Mouse (Mus musculus): ENCODE results near the gene Carhsp1. TPM values are rescaled to one million over a fixed set of nuclear protein-coding genes. Genes with fewer than 3 reads are reported as not detected.

Gene Carhsp1
- polyA plus RNA-seq, 1 experiment: 8.5 TPM

- Histone ChIP-seq H3K9me3 (no peaks in the 10 kb centered on the region), H3K4me1 (peaks cover 39% of the 10 kb centered on the region), H3K36me3 (replicated peaks; ENCODE audit: low read length) (no peaks in the 10 kb centered on the region), H3K27me3 (replicated peaks) (peaks cover 10% of the 10 kb centered on the region), H3K4me3 (replicated peaks) (no peak overlapping the region)
- TF ChIP-seq FLI1 (IDR thresholded peaks at IDR 0.05; ENCODE audit: low read length) (no peak), GATA1 (IDR thresholded peaks at IDR 0.05; ENCODE audit: borderline replicate concordance, low read length) (no peak)
Observed at GRCm38 (mm10) chr16:8676800-8677199, 4.8 kb upstream of the Carhsp1 start.

DNA sequence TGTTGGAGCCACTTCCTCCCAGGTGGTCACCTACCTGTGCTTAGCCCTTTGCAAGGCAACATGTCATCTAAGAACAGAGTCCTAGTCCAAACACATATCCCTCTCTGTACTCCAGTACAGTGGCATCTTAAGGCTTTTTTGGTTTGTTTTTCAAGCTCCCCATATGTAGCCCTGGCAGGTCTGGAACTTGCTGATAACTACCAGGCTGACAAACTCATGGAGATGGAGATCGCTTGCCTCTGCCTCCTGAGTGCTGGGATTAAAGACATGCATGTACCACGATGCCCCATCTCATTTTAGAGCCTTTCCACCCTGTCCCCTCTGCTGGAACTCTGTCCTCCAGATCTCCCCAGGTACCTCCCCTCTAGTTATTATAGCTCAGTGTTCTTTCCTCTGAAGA, 4.3 kb upstream of the Carhsp1 start:
- Histone ChIP-seq H3K9me3 (no peaks in the 10 kb centered on the region), H3K4me1 (peaks cover 44% of the 10 kb centered on the region), H3K27me3 (replicated peaks) (peaks cover 14% of the 10 kb centered on the region), H3K36me3 (replicated peaks; ENCODE audit: low read length) (no peaks in the 10 kb centered on the region), H3K4me3 (replicated peaks) (no peak overlapping the region)
- no peak for TF ChIP-seq FLI1 (IDR thresholded peaks at IDR 0.05; ENCODE audit: low read length)
- TF ChIP-seq GATA1 (IDR thresholded peaks at IDR 0.05; ENCODE audit: borderline replicate concordance, low read length): no peak

GRCm38 (mm10) chr16:8675559-8675958, 3.6 kb upstream of the Carhsp1 start:
- TF ChIP-seq FLI1 (IDR thresholded peaks at IDR 0.05; ENCODE audit: low read length): no peak
- TF ChIP-seq GATA1 (IDR thresholded peaks at IDR 0.05; ENCODE audit: borderline replicate concordance, low read length): no peak
- Histone ChIP-seq H3K4me1 (peaks cover 51% of the 10 kb centered on the region), H3K4me3 (replicated peaks) (no peak overlapping the region)

DNA sequence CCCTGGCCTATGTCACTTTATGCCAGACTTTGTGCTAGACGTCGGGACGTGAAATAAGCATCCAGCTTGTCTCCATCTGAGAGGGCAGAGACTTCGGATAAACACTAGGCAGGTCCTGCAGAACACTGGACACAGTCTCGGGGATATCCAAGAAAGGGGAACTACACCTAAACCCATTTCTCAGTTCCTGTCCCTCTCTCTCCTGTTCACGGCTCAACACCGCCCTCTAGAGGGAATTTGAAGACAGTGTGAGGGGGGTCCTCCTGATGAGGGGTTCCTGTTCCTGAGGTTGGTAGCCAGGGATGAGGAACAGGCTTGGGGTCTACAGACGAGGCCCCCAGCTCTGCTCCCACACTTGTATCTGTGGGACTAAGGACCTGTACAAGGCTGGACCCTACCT, 2.2 kb upstream of the Carhsp1 start:
- Histone ChIP-seq H3K9me3 (no peaks in the 10 kb centered on the region), H3K4me1 (peaks cover 65% of the 10 kb centered on the region), H3K4me3 (replicated peaks) (peak overlapping the region; percentile 89), H3K36me3 (replicated peaks; ENCODE audit: low read length) (no peaks in the 10 kb centered on the region), H3K27me3 (replicated peaks) (peaks cover 30% of the 10 kb centered on the region)
- TF ChIP-seq FLI1 (IDR thresholded peaks at IDR 0.05; ENCODE audit: low read length) (no peak), GATA1 (IDR thresholded peaks at IDR 0.05; ENCODE audit: borderline replicate concordance, low read length) (no peak)

More at GRCm38 (mm10) chr16:8675559-8675958, 3.6 kb upstream of the Carhsp1 start:
- Histone ChIP-seq H3K9me3 (no peaks in the 10 kb centered on the region), H3K36me3 (replicated peaks; ENCODE audit: low read length) (no peaks in the 10 kb centered on the region), H3K27me3 (replicated peaks) (peaks cover 19% of the 10 kb centered on the region)

- H3K36me3 ChIP-seq (replicated peaks; ENCODE audit: low read length): peaks cover 4% of the 10 kb centered on the region
- H3K27me3 ChIP-seq (replicated peaks): peaks cover 30% of the 10 kb centered on the region
- H3K9me3 ChIP-seq: no peaks in the 10 kb centered on the region
- no peak for TF ChIP-seq GATA1 (IDR thresholded peaks at IDR 0.05; ENCODE audit: borderline replicate concordance, low read length)
- no peak for TF ChIP-seq FLI1 (IDR thresholded peaks at IDR 0.05; ENCODE audit: low read length)
- peak overlapping the region; percentile 89 for H3K4me3 ChIP-seq (replicated peaks)
- H3K4me1 ChIP-seq: peaks cover 73% of the 10 kb centered on the region
Observed at GRCm38 (mm10) chr16:8673343-8673742, 1.4 kb upstream of the Carhsp1 start.

- TF ChIP-seq GATA1 (IDR thresholded peaks at IDR 0.05; ENCODE audit: borderline replicate concordance, low read length) (no peak), FLI1 (IDR thresholded peaks at IDR 0.05; ENCODE audit: low read length) (no peak)
- H3K4me1 ChIP-seq: peaks cover 79% of the 10 kb centered on the region
- no peak overlapping the region for H3K4me3 ChIP-seq (replicated peaks)
- peaks cover 29% of the 10 kb centered on the region for H3K27me3 ChIP-seq (replicated peaks)
- peaks cover 7% of the 10 kb centered on the region for H3K36me3 ChIP-seq (replicated peaks; ENCODE audit: low read length)
- no peaks in the 10 kb centered on the region for H3K9me3 ChIP-seq
Observed at GRCm38 (mm10) chr16:8672811-8673210, 856 bp upstream of the Carhsp1 start.

- Histone ChIP-seq H3K27me3 (replicated peaks) (peaks cover 29% of the 10 kb centered on the region), H3K4me3 (replicated peaks) (peak overlapping the region; percentile 91), H3K36me3 (replicated peaks; ENCODE audit: low read length) (peaks cover 7% of the 10 kb centered on the region), H3K9me3 (no peaks in the 10 kb centered on the region), H3K4me1 (peaks cover 84% of the 10 kb centered on the region)
- no peak for TF ChIP-seq FLI1 (IDR thresholded peaks at IDR 0.05; ENCODE audit: low read length)
- no peak for TF ChIP-seq GATA1 (IDR thresholded peaks at IDR 0.05; ENCODE audit: borderline replicate concordance, low read length)
Observed at GRCm38 (mm10) chr16:8672350-8672687, 364 bp upstream of the Carhsp1 start.

DNA sequence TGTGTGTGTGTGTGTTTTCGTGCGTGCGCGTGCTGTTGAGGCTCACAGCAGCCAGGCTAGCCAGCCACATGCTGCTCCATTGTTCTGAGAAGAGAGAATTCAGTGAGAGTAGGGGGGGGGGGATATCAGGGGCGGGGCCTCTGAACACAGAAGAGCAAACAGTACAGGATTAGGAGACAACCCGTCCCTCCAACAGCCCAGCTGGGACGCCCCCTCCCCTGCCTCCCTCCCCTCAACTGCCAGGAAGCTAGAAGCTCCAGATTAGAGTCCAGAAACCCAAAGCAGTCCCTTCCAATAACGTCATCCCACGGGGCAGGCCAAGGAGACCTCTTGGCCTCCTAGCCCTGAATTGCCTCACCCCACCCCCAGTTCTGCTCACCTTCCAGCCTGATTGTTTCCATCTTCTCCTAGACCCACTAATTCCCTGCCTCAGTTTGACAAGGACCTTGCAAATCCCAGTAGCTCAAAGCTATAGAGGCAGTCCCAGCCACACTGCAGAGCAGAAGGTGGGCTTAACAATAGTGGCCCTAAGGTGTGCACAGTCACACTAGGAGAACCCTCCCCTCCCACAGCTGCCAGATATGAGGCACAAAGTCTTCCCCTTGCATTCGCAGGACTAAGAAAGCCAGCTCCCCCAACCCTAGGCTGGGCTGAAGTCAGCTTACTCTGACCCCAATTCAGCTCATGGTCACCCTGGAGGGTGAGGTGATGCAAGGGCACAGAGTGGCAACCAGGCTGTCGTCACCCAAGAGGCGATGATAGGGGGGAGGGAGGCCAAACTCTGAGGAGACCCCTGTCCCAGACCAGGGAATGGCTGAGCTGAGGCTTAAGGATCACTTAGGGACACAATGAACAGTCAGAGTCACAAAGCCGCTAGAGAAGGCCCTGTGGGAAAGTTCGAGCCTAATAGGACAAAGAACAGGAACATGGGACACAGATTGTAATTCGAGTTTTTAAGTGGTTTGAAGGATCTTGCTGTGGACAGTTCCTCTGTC, 1.6 kb downstream of the Carhsp1 start:
- H3K9me3 ChIP-seq: no peaks in the 10 kb centered on the region
- peaks cover 24% of the 10 kb centered on the region for H3K27me3 ChIP-seq (replicated peaks)
- peaks cover 91% of the 10 kb centered on the region for H3K4me1 ChIP-seq
- peaks cover 15% of the 10 kb centered on the region for H3K36me3 ChIP-seq (replicated peaks; ENCODE audit: low read length)
- H3K4me3 ChIP-seq (replicated peaks): peak overlapping the region; percentile 91
- TF ChIP-seq GATA1 (IDR thresholded peaks at IDR 0.05; ENCODE audit: borderline replicate concordance, low read length) (no peak), FLI1 (IDR thresholded peaks at IDR 0.05; ENCODE audit: low read length) (no peak)

DNA sequence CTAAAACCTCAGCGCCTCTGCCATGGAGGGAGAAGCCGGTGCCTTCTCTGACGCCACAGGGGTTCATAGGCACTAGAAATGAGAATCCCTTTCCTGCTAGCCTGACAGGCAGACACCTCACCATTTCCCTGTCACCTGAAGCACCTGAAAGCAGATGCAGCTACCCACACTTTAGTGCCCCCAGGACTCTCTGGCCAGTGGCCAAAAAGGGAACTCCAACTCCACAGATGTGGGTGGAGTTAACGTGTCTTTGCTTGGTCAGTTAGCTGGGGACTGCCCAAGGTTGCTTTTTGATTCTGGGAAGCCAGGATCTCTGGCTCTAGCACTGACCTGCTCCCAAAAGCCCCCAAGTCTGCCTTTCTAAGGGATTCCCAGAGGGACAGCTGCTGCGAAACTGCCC, 2.5 kb downstream of the Carhsp1 start:
- peaks cover 92% of the 10 kb centered on the region for H3K4me1 ChIP-seq
- H3K9me3 ChIP-seq: no peaks in the 10 kb centered on the region
- TF ChIP-seq GATA1 (IDR thresholded peaks at IDR 0.05; ENCODE audit: borderline replicate concordance, low read length) (no peak), FLI1 (IDR thresholded peaks at IDR 0.05; ENCODE audit: low read length) (no peak)
- no peak overlapping the region for H3K4me3 ChIP-seq (replicated peaks)
- H3K27me3 ChIP-seq (replicated peaks): peaks cover 24% of the 10 kb centered on the region
- peaks cover 20% of the 10 kb centered on the region for H3K36me3 ChIP-seq (replicated peaks; ENCODE audit: low read length)

DNA sequence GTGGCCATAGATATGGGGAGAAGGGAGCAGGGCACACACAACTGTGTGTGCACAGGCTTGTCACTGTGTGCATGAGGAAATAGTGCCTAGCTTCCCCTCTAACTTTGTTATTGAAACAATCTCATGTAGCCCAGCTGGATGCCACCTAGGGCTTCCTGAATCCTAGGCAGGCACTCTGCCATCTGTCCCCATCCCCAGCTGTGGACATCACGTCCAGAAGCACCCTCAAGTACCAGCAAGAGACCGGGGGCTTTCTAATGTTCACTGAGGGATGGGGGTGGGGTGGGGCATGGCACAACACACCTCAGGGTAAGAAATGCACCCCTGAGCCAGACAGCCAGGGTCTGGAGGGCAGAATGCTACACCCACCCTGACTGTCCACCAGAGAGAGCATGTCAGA, 3.6 kb downstream of the Carhsp1 start:
- Histone ChIP-seq H3K4me1 (peaks cover 86% of the 10 kb centered on the region), H3K27me3 (replicated peaks) (peaks cover 22% of the 10 kb centered on the region), H3K9me3 (no peaks in the 10 kb centered on the region), H3K4me3 (replicated peaks) (no peak overlapping the region), H3K36me3 (replicated peaks; ENCODE audit: low read length) (peaks cover 27% of the 10 kb centered on the region)
- no peak for TF ChIP-seq GATA1 (IDR thresholded peaks at IDR 0.05; ENCODE audit: borderline replicate concordance, low read length)
- no peak for TF ChIP-seq FLI1 (IDR thresholded peaks at IDR 0.05; ENCODE audit: low read length)

Measured in megakaryocyte, embryonic 14.5 days (primary cell).